Mouse (Mus musculus): ENCODE data around the gene Hgd. TPM values are rescaled to one million over a fixed set of nuclear protein-coding genes. Genes with fewer than 3 reads are reported as not detected.

Hgd gene
- 0.13 and 0.25 TPM in 2 replicates for polyA plus RNA-seq (2012; ENCODE audit: low replicate concordance)

GRCm38 (mm10) chr16:37579994-37580393, at the start of gene Hgd:
Gene Hgd, plus strand, starts transcription at chr16:37580153.

GRCm38 (mm10) chr16:37539611-37540580, 40.1 kb upstream of the Hgd start, which contains the start of the genes Gtf2e1 and Rabl3:
Gene Gtf2e1, minus strand, starts transcription at chr16:37539789.
Gene Rabl3, plus strand, starts transcription at chr16:37539885.

GRCm38 (mm10) chr16:37653731-37654657, 74.0 kb downstream of the Hgd start, which contains the start of gene Ndufb4:
Gene Ndufb4, minus strand, starts transcription at chr16:37654453.

Other genes with a start within 250 kb of the Hgd start
- not detected in 2 replicates for gene Stxbp5l, start 195.2 kb upstream of the Hgd start, polyA plus RNA-seq (2012; ENCODE audit: low replicate concordance)
- 1.5 and 2.5 TPM in 2 replicates for gene Gtf2e1, start 40.4 kb upstream of the Hgd start, polyA plus RNA-seq (2012; ENCODE audit: low replicate concordance)
- 0.38 and 0.82 TPM in 2 replicates for gene Rabl3, start 40.3 kb upstream of the Hgd start, polyA plus RNA-seq (2012; ENCODE audit: low replicate concordance)
- 42.4 and 52.4 TPM in 2 replicates for gene Ndufb4, start 74.3 kb downstream of the Hgd start, polyA plus RNA-seq (2012; ENCODE audit: low replicate concordance)
- 0.10 and 0.27 TPM in 2 replicates for gene Fstl1, start 196.7 kb downstream of the Hgd start, polyA plus RNA-seq (2012; ENCODE audit: low replicate concordance)